Mouse (Mus musculus) embryonic fibroblast, embryonic 13.5 days (primary cell): ENCODE measurements around the gene Dffa.

ENCODE experiments used
- CTCF ChIP-seq: IDR thresholded peaks from 2 replicates; pipeline ENCODE4 v1.5.1; 2011; ENCODE audit warnings: mild to moderate bottlenecking, control low read depth, low read length, moderate library complexity, borderline replicate concordance; ENCODE audit not compliant: insufficient read depth
- POLR2A ChIP-seq: IDR thresholded peaks from 2 replicates; pipeline ENCODE4 v1.6.1; 2011; ENCODE audit warnings: low read depth, mild to moderate bottlenecking, control low read depth, low read length, moderate library complexity

GRCm38 (mm10) chr4:149062406-149063318, 41.3 kb upstream of the Dffa start:
- no peak for TF ChIP-seq POLR2A
- TF ChIP-seq CTCF, result no peak
